Mouse (Mus musculus): ENCODE measurements around the gene Wdcp. TPM values are rescaled to one million over a fixed set of nuclear protein-coding genes. Genes with fewer than 3 reads are reported as not detected.
A peak's percentile ranks its signal among the peaks of the same experiment; 100 is the strongest.

The Wdcp gene
- polyA plus RNA-seq, 1 experiment from 2014 or later = 12.2 TPM

- Histone ChIP-seq H3K4me1 (ENCODE audit: control insufficient read depth, insufficient read depth, low read length) (no peaks in the 10 kb centered on the region), H3K27me3 (replicated peaks; ENCODE audit: control insufficient read depth, insufficient read depth, low read length) (no peaks in the 10 kb centered on the region), H3K9me3 (replicated peaks; ENCODE audit: control insufficient read depth, low read length) (no peaks in the 10 kb centered on the region), H3K9ac (ENCODE audit: low read length) (no peak overlapping the region), H3K4me2 (ENCODE audit: low read length) (no peak overlapping the region), H3K36me3 (ENCODE audit: control insufficient read depth, insufficient read depth, low read length) (peaks cover 58% of the 10 kb centered on the region), H3K4me3 (ENCODE audit: low read depth, low read length) (no peak overlapping the region), H3K27ac (ENCODE audit: low read depth, low read length) (no peak overlapping the region)
- 69% methylated on average over 3 of the region's 3 CpGs for WGBS
- ATAC-seq = no peak
- DNase-seq (ENCODE audit: low spot score) = no peak
These were observed 15.8 kb upstream of the Wdcp start for GRCm38 (mm10) chr12:4827256-4827655.

GRCm38 (mm10) chr12:4836959-4837358 lies 6.1 kb upstream of the Wdcp start:
- H3K9ac ChIP-seq (ENCODE audit: low read length) = no peak overlapping the region
- H3K4me2 ChIP-seq (ENCODE audit: low read length) = no peak overlapping the region
- H3K4me1 ChIP-seq (ENCODE audit: control insufficient read depth, insufficient read depth, low read length) = no peaks in the 10 kb centered on the region
- H3K27ac ChIP-seq (ENCODE audit: low read depth, low read length) = no peak overlapping the region
- H3K36me3 ChIP-seq (ENCODE audit: control insufficient read depth, insufficient read depth, low read length) = 0 out of 2 replicates have a peak, but pooled peaks cover 4% of the 10 kb centered on the region
- WGBS = 58% methylated on average over 4 of the region's 4 CpGs
- H3K27me3 ChIP-seq (replicated peaks; ENCODE audit: control insufficient read depth, insufficient read depth, low read length) = peaks cover 6% of the 10 kb centered on the region; the same call in 1 of the 2 replicates
- DNase-seq (ENCODE audit: low spot score) (no peak), ATAC-seq (no peak)
- no peaks in the 10 kb centered on the region for H3K9me3 ChIP-seq (replicated peaks; ENCODE audit: control insufficient read depth, low read length)
- H3K4me3 ChIP-seq (ENCODE audit: low read depth, low read length) = no peak overlapping the region

GRCm38 (mm10) chr12:4840010-4840409 lies 3.1 kb upstream of the Wdcp start:
- 55% methylated on average over 6 of the region's 6 CpGs for WGBS
- Histone ChIP-seq H3K4me2 (ENCODE audit: low read length) (no peak overlapping the region; the same call in 1 of the 2 replicates), H3K9ac (ENCODE audit: low read length) (no peak overlapping the region)

DNA sequence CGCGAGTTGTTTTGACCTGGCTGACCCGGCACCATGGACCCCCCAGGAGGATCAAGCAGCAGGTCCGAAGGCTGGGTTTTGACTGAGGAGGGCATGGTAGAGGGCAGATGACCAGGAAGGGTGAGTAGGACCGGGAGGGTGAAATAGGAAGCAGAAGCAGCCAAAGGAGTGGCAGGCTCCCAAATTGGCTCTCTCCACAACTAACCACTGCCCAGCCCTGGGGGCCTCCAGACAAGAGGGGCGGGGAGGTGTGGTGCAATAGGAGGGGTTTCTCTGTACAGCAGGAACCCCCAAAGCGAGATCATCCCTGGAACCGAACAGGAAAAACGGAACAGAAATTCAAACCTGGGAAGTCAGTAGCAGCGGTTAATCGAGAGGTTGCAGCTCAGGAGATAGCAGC lies 2.4 kb upstream of the Wdcp start:
- H3K4me3 ChIP-seq (ENCODE audit: low read depth, low read length) = peak overlapping the region; percentile 70
- H3K9ac ChIP-seq (ENCODE audit: low read length) = peak overlapping the region; percentile 77
- no peak overlapping the region for H3K27ac ChIP-seq (ENCODE audit: low read depth, low read length)
- peak overlapping the region; percentile 92 for H3K4me2 ChIP-seq (ENCODE audit: low read length)
- 2% methylated on average over 11 of the region's 11 CpGs for WGBS
- H3K9me3 ChIP-seq (replicated peaks; ENCODE audit: control insufficient read depth, low read length) = no peaks in the 10 kb centered on the region
- H3K4me1 ChIP-seq (ENCODE audit: control insufficient read depth, insufficient read depth, low read length) = peaks cover 7% of the 10 kb centered on the region; the same call in 1 of the 2 replicates
- no peaks in the 10 kb centered on the region for H3K36me3 ChIP-seq (ENCODE audit: control insufficient read depth, insufficient read depth, low read length)
- peak; percentile 20 for DNase-seq (ENCODE audit: low spot score)
- no peak for ATAC-seq
- H3K27me3 ChIP-seq (replicated peaks; ENCODE audit: control insufficient read depth, insufficient read depth, low read length) = peaks cover 6% of the 10 kb centered on the region; the same call in 1 of the 2 replicates

More at GRCm38 (mm10) chr12:4840010-4840409, 3.1 kb upstream of the Wdcp start:
- H3K27me3 ChIP-seq (replicated peaks; ENCODE audit: control insufficient read depth, insufficient read depth, low read length) = peaks cover 6% of the 10 kb centered on the region; the same call in 1 of the 2 replicates
- no peaks in the 10 kb centered on the region for H3K36me3 ChIP-seq (ENCODE audit: control insufficient read depth, insufficient read depth, low read length)
- H3K27ac ChIP-seq (ENCODE audit: low read depth, low read length) = no peak overlapping the region
- no peaks in the 10 kb centered on the region for H3K9me3 ChIP-seq (replicated peaks; ENCODE audit: control insufficient read depth, low read length)
- H3K4me3 ChIP-seq (ENCODE audit: low read depth, low read length) = no peak overlapping the region
- ATAC-seq = no peak
- DNase-seq (ENCODE audit: low spot score) = no peak
- peaks cover 7% of the 10 kb centered on the region; the same call in 1 of the 2 replicates for H3K4me1 ChIP-seq (ENCODE audit: control insufficient read depth, insufficient read depth, low read length)

DNA sequence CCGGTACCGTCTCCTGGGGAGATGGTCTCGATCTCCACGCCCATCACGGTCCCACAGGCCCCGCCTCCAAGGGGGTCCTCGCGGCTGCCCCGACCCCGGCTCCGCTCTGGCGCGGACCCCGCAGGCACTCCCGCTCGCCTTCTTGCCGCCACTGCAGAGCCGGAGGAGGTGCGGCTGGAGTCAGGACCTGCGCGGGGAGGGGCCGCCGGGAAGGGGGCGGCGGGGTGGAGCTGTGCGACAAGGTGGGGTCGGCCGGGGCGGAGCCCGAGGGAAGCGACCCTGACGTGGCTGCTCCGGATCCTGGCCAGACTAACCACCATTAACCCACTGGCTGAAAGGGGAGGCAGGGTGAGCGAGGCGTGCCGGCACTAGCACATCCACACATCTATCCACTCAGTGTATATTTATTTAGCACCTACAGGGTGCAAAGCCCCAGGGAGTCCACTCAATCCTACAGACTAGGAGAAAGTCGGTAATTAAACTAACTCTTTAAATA lies 1.7 kb upstream of the Wdcp start, which contains the start of gene Fkbp1b:
Gene Fkbp1b (minus strand): TSS at position 200 of the 496 bp plus-strand sequence.
- peak within 1 kb of the TSS; percentile 70 for H3K4me3 ChIP-seq (ENCODE audit: low read depth, low read length)
- H3K27ac ChIP-seq (ENCODE audit: low read depth, low read length) = no peak within 1 kb of the TSS
- DNase-seq (ENCODE audit: low spot score) (peak; percentile 48), ATAC-seq (peak; percentile 43)
- WGBS = 1% methylated on average over 36 of the region's 37 CpGs
- H3K36me3 ChIP-seq (ENCODE audit: control insufficient read depth, insufficient read depth, low read length) = no peaks in the 10 kb centered on the region
- peak within 1 kb of the TSS; percentile 77 for H3K9ac ChIP-seq (ENCODE audit: low read length)
- peak within 1 kb of the TSS; percentile 92 for H3K4me2 ChIP-seq (ENCODE audit: low read length)
- peaks cover 7% of the 10 kb centered on the region; the same call in 1 of the 2 replicates for H3K4me1 ChIP-seq (ENCODE audit: control insufficient read depth, insufficient read depth, low read length)
- H3K27me3 ChIP-seq (replicated peaks; ENCODE audit: control insufficient read depth, insufficient read depth, low read length) = peaks cover 6% of the 10 kb centered on the region; the same call in 1 of the 2 replicates
- no peaks in the 10 kb centered on the region for H3K9me3 ChIP-seq (replicated peaks; ENCODE audit: control insufficient read depth, low read length)

GRCm38 (mm10) chr12:4842456-4842855 lies 647 bp upstream of the Wdcp start:
- Histone ChIP-seq H3K9me3 (replicated peaks; ENCODE audit: control insufficient read depth, low read length) (no peaks in the 10 kb centered on the region), H3K36me3 (ENCODE audit: control insufficient read depth, insufficient read depth, low read length) (no peaks in the 10 kb centered on the region), H3K27me3 (replicated peaks; ENCODE audit: control insufficient read depth, insufficient read depth, low read length) (peaks cover 6% of the 10 kb centered on the region; the same call in 1 of the 2 replicates), H3K4me3 (ENCODE audit: low read depth, low read length) (no peak overlapping the region), H3K9ac (ENCODE audit: low read length) (no peak overlapping the region), H3K4me2 (ENCODE audit: low read length) (no peak overlapping the region), H3K4me1 (ENCODE audit: control insufficient read depth, insufficient read depth, low read length) (peaks cover 7% of the 10 kb centered on the region; the same call in 1 of the 2 replicates), H3K27ac (ENCODE audit: low read depth, low read length) (no peak overlapping the region)
- ATAC-seq (no peak; the same call in 1 of the 2 replicates), DNase-seq (ENCODE audit: low spot score) (no peak)
- WGBS = 87% methylated on average over 8 of the region's 8 CpGs

GRCm38 (mm10) chr12:4843741-4844140 lies 638 bp downstream of the Wdcp start:
- Histone ChIP-seq H3K4me1 (ENCODE audit: control insufficient read depth, insufficient read depth, low read length) (peaks cover 7% of the 10 kb centered on the region; the same call in 1 of the 2 replicates), H3K36me3 (ENCODE audit: control insufficient read depth, insufficient read depth, low read length) (no peaks in the 10 kb centered on the region), H3K27me3 (replicated peaks; ENCODE audit: control insufficient read depth, insufficient read depth, low read length) (peaks cover 6% of the 10 kb centered on the region; the same call in 1 of the 2 replicates), H3K4me3 (ENCODE audit: low read depth, low read length) (peak overlapping the region; percentile 64), H3K27ac (ENCODE audit: low read depth, low read length) (no peak overlapping the region), H3K9me3 (replicated peaks; ENCODE audit: control insufficient read depth, low read length) (no peaks in the 10 kb centered on the region), H3K4me2 (ENCODE audit: low read length) (peak overlapping the region; percentile 73), H3K9ac (ENCODE audit: low read length) (peak overlapping the region; percentile 67)
- DNase-seq (ENCODE audit: low spot score) (peak; percentile 47), ATAC-seq (peak; percentile 50)
- under 1% methylated on average over 12 of the region's 12 CpGs for WGBS

DNA sequence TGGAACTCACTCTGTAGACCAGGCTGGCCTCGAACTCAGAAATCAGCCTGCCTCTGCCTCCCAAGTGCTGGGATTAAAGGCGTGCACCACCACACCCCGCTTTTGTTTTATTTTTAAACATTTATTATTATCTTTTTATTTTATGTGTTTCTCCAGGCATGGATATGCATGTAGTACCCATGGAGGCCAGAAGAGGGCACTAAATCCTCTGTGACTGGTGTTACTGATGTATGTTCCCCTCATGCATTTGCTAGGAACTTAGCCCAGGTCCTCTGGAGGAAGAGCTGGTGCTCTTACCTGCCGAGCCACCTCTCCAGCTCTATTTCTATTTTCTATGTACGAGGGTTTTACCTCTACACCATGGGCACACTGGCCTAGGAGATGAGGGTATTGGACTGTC lies 13.1 kb downstream of the Wdcp start:
- Histone ChIP-seq H3K9me3 (replicated peaks; ENCODE audit: control insufficient read depth, low read length) (no peaks in the 10 kb centered on the region), H3K4me3 (ENCODE audit: low read depth, low read length) (no peak overlapping the region), H3K36me3 (ENCODE audit: control insufficient read depth, insufficient read depth, low read length) (peaks cover 12% of the 10 kb centered on the region; the same call in 1 of the 2 replicates), H3K27me3 (replicated peaks; ENCODE audit: control insufficient read depth, insufficient read depth, low read length) (no peaks in the 10 kb centered on the region), H3K27ac (ENCODE audit: low read depth, low read length) (no peak overlapping the region), H3K4me2 (ENCODE audit: low read length) (no peak overlapping the region), H3K9ac (ENCODE audit: low read length) (no peak overlapping the region), H3K4me1 (ENCODE audit: control insufficient read depth, insufficient read depth, low read length) (no peaks in the 10 kb centered on the region)
- 97% methylated on average over 5 of the region's 5 CpGs for WGBS
- DNase-seq (ENCODE audit: low spot score) = no peak
- no peak for ATAC-seq

DNA sequence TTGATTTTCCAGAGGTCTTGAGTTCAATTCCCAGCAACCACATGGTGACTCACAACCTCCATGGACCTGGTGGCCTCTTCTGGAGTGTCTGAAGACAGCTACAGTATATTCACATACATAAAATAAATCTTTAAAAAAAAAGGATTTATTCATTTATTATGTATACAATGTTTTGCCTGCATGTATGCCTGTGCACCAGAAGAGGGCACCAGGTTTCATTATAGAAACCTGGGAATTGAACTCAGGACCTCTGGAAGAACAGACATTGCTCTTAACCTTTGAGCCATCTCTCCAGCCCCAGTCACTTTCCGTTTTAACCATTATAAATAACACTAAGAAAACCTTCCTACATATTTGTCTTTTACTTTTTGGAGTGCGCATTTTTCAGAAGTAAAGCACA lies 13.7 kb downstream of the Wdcp start:
- Histone ChIP-seq H3K36me3 (ENCODE audit: control insufficient read depth, insufficient read depth, low read length) (peaks cover 12% of the 10 kb centered on the region; the same call in 1 of the 2 replicates), H3K4me2 (ENCODE audit: low read length) (no peak overlapping the region), H3K9me3 (replicated peaks; ENCODE audit: control insufficient read depth, low read length) (no peaks in the 10 kb centered on the region), H3K4me3 (ENCODE audit: low read depth, low read length) (no peak overlapping the region), H3K27me3 (replicated peaks; ENCODE audit: control insufficient read depth, insufficient read depth, low read length) (no peaks in the 10 kb centered on the region), H3K27ac (ENCODE audit: low read depth, low read length) (no peak overlapping the region), H3K4me1 (ENCODE audit: control insufficient read depth, insufficient read depth, low read length) (no peaks in the 10 kb centered on the region), H3K9ac (ENCODE audit: low read length) (no peak overlapping the region)
- WGBS = 95% methylated on average over 2 of the region's 2 CpGs
- DNase-seq (ENCODE audit: low spot score) (no peak), ATAC-seq (no peak)

All from forebrain, embryonic 14.5 days (tissue).